Mouse (Mus musculus) midbrain, embryonic 11.5 days (tissue): Measurements from ENCODE around the gene Pitpnc1. TPM values are rescaled to one million over a fixed set of nuclear protein-coding genes. Genes with fewer than 3 reads are reported as not detected.

ENCODE experiments used
- ATAC-seq: fragments of 200-750 bp; cut with Nextera tagmentation; 2 replicates; pipeline ENCODE4 v1.8.0; 2017; ENCODE audit warnings: moderate TSS enrichment, moderate library complexity; ENCODE audit not compliant: low FRiP score
- DNase-seq: peaks from one replicate; pipeline ENCODE4 v3.0.0; 2015; ENCODE audit warnings: low spot score; ENCODE audit errors: missing footprints
- H3K27ac ChIP-seq: fragments of 300-500 bp; sonication (generic); 2 replicates; pipeline ENCODE4 v1.5.1; 2014; ENCODE audit warnings: low read depth, low read length
- H3K27me3 ChIP-seq: fragments of 300-500 bp; sonication (generic); 2 replicates; pipeline ENCODE4 v1.6.1; 2014; ENCODE audit warnings: mild to moderate bottlenecking, low read length, moderate library complexity, mixed read lengths; ENCODE audit not compliant: control insufficient read depth, insufficient read depth
- H3K36me3 ChIP-seq: fragments of 300-500 bp; sonication (generic); 2 replicates; pipeline ENCODE4 v1.6.1; 2014; ENCODE audit warnings: mild to moderate bottlenecking, low read length, moderate library complexity, mixed read lengths; ENCODE audit not compliant: control insufficient read depth, insufficient read depth
- H3K4me1 ChIP-seq: fragments of 300-500 bp; sonication (generic); 2 replicates; pipeline ENCODE4 v1.6.1; 2014; ENCODE audit warnings: low read length; ENCODE audit not compliant: control insufficient read depth, insufficient read depth
- H3K4me2 ChIP-seq: fragments of 300-500 bp; sonication (generic); 2 replicates; pipeline ENCODE4 v1.6.1; 2014; ENCODE audit warnings: mild to moderate bottlenecking, moderate library complexity
- H3K4me3 ChIP-seq: fragments of 300-500 bp; sonication (generic); 2 replicates; pipeline ENCODE4 v1.5.1; 2014; ENCODE audit warnings: low read depth, low read length
- H3K9ac ChIP-seq: fragments of 300-500 bp; sonication (generic); 2 replicates; pipeline ENCODE4 v1.6.1; 2014; ENCODE audit warnings: low read length
- H3K9me3 ChIP-seq: fragments of 300-500 bp; sonication (generic); 2 replicates; pipeline ENCODE4 v1.6.1; 2016; ENCODE audit warnings: low read length; ENCODE audit not compliant: control insufficient read depth
- WGBS: fragments of 180-500 bp; shearing (Covaris S2); extraction: QIAGEN DNeasy Blood & Tissue Kit; methylation state at CpG from one replicate; pipeline ENCODE4 v1.1.7; 2014; 5-methylcytosine and 5-hydroxymethylcytosine counted together
- polyA plus RNA-seq: library from polyadenylated mRNA; unstranded; fragments of >200 nt; fragmentation: Nextera tagmentation; extraction: Ambion mirVana; gene quantifications from 2 replicates; pipeline ENCODE4 v1.2.1, GENCODE M21; 2014

Pitpnc1 gene
- polyA plus RNA-seq, 1 experiment from 2014 or later: 29.9 TPM

DNA sequence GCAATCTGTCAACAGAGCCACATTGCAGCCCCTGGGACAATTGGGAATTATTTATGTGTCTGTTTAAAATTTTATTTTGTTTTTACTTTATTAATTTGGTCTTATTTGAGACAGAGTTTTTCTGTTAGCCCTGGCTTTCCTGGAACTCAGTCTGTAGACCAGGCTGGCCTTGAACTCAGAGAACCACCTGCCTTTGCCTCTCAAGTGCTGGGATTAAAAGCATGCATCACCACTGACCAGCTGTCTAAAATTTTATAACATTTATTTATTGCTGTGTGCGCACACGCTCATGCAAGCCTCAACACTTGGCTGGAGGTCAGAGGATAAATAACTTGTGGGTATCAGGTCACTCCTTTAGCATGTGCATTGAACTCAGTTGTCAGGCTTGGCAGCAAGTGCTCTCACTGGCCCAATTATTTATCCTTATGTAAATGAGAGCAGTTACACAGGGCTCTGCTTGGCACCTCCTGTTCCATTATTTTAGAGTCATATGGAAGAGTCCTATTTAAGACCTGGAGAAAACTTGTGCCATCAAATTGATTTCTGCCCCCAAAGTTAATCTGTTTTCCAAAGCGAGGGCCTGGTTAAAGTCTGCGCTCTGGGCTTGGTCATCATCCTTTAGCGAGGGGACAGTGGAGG lies 237.1 kb downstream of the Pitpnc1 start:
- Histone ChIP-seq H3K4me2 (no peak overlapping the region), H3K9ac (no peak overlapping the region), H3K9me3 (no peaks in the 10 kb centered on the region), H3K27ac (no peak overlapping the region), H3K4me1 (no peaks in the 10 kb centered on the region), H3K27me3 (no peaks in the 10 kb centered on the region), H3K36me3 (no peaks in the 10 kb centered on the region), H3K4me3 (no peak overlapping the region)
- 95% methylated on average over 5 of the region's 5 CpGs for WGBS
- ATAC-seq: no peak
- DNase-seq: peak; percentile 59

DNA sequence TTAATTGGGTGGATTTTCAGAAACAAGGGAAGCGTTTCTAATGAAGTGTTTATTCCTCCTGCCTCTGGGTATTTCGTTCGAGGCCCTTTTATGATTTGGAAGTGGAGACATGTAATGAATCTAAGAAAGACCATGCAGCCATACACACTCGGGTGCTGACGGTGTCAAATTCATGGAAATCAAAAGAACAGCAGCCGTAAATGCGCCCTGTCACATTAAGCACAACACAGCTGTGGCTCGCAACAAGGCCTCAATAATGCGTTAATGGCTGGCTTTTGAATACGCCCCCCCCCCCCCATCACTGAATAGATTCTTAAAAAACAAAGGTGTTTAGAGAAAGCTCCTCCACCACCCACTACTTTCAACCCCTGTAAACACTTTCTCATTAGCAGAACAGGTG lies 240.4 kb downstream of the Pitpnc1 start:
- H3K4me2 ChIP-seq: no peak overlapping the region
- no peaks in the 10 kb centered on the region for H3K27me3 ChIP-seq
- peak; percentile 2 for DNase-seq
- no peak overlapping the region for H3K9ac ChIP-seq
- WGBS: 81% methylated on average over 10 of the region's 10 CpGs
- no peaks in the 10 kb centered on the region for H3K9me3 ChIP-seq
- no peak for ATAC-seq
- H3K27ac ChIP-seq: no peak overlapping the region
- no peaks in the 10 kb centered on the region for H3K36me3 ChIP-seq
- no peaks in the 10 kb centered on the region for H3K4me1 ChIP-seq
- no peak overlapping the region for H3K4me3 ChIP-seq

DNA sequence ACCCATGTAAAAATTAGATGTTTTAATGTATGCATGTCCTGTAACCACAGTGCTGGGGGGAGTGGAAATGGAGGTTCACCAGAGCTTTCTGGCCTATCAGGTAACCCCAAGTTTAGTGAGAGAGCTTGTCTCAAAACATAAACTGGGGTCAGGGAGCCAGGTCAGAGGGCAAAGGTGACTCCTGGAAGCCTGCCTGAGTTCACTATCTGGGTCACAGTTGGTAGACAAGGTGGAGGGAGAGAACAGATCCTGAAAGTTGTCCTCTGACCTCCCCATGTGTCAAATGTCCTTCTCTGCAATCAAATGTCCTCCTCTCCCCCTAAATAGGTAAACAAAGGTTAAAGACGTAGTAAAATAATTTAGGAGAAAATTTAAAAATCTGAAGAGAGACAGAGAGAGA lies 244.1 kb downstream of the Pitpnc1 start:
- H3K36me3 ChIP-seq: no peaks in the 10 kb centered on the region
- no peaks in the 10 kb centered on the region for H3K27me3 ChIP-seq
- no peaks in the 10 kb centered on the region for H3K4me1 ChIP-seq
- WGBS: 96% methylated on average over 1 of the region's 1 CpGs
- no peak overlapping the region for H3K27ac ChIP-seq
- no peak for DNase-seq
- H3K4me2 ChIP-seq: no peak overlapping the region
- no peak for ATAC-seq
- no peak overlapping the region for H3K4me3 ChIP-seq
- H3K9me3 ChIP-seq: no peaks in the 10 kb centered on the region
- H3K9ac ChIP-seq: no peak overlapping the region

DNA sequence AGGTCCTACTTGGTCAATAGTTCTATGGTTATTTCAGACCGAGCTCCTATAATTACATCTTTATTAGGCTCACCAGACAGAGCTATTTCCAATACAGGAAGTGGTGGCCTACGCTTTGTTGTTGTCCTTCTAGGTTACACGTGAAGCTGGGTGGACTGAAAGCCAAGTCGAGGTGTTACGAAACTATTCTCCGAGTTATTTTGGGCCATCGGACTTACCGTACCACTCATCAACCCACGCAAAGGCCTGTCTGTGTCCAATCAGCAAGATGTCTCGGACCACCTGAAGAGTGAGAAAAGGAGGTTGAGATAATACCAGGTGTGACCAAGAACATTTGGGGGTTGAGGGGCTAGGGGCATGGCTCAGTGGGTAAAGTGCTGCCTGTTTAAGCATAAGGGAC lies 244.5 kb downstream of the Pitpnc1 start:
- 94% methylated on average over 10 of the region's 10 CpGs for WGBS
- no peak for ATAC-seq

GRCm38 (mm10) chr11:107225301-107225700 lies 245.2 kb downstream of the Pitpnc1 start:
- Histone ChIP-seq H3K4me1 (no peaks in the 10 kb centered on the region), H3K9me3 (no peaks in the 10 kb centered on the region)

More for the DNA sequence above, 244.5 kb downstream of the Pitpnc1 start:
- no peak overlapping the region for H3K4me3 ChIP-seq
- H3K9me3 ChIP-seq: no peaks in the 10 kb centered on the region
- no peak overlapping the region for H3K27ac ChIP-seq
- no peaks in the 10 kb centered on the region for H3K36me3 ChIP-seq
- H3K27me3 ChIP-seq: no peaks in the 10 kb centered on the region
- DNase-seq: peak; percentile 75
- H3K4me2 ChIP-seq: no peak overlapping the region
- H3K4me1 ChIP-seq: no peaks in the 10 kb centered on the region
- no peak overlapping the region for H3K9ac ChIP-seq

DNA sequence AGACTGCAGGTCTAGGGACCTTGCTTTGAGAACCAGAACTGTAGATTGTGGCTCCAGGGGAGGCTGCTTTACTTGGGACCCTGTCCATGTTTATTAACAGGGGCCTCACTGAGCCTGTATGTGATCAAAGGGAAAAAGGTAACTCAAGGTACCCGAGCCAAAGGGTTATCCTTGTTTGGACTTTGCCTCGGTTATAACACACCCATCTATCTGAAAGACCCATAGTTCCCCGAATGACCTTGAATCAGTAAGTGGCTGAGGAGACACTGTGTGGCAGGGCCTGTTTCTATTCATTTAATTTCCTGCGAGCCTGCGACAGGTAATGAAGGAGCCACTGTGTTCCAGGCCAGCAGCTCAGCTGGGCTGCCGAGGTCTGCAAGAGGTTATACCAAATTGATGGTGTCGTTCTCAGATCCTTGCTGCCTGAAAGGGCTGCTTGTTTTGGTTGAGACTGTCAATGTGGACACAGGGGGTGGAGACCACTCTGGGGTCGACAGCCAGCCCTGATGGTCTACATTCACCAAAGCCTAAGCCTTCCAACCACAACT lies 246.8 kb downstream of the Pitpnc1 start:
- Histone ChIP-seq H3K36me3 (no peaks in the 10 kb centered on the region), H3K9ac (no peak overlapping the region), H3K27ac (no peak overlapping the region), H3K4me3 (no peak overlapping the region), H3K4me1 (no peaks in the 10 kb centered on the region), H3K9me3 (no peaks in the 10 kb centered on the region), H3K27me3 (no peaks in the 10 kb centered on the region), H3K4me2 (no peak overlapping the region)
- DNase-seq (peak; percentile 41), ATAC-seq (no peak)
- WGBS: 84% methylated on average over 8 of the region's 8 CpGs

More at GRCm38 (mm10) chr11:107225301-107225700, 245.2 kb downstream of the Pitpnc1 start:
- Histone ChIP-seq H3K36me3 (no peaks in the 10 kb centered on the region), H3K9ac (no peak overlapping the region), H3K27ac (no peak overlapping the region), H3K4me3 (no peak overlapping the region), H3K4me2 (no peak overlapping the region), H3K27me3 (no peaks in the 10 kb centered on the region)
- ATAC-seq: no peak
- peak; percentile 35 for DNase-seq
- 90% methylated on average over 5 of the region's 5 CpGs for WGBS

DNA sequence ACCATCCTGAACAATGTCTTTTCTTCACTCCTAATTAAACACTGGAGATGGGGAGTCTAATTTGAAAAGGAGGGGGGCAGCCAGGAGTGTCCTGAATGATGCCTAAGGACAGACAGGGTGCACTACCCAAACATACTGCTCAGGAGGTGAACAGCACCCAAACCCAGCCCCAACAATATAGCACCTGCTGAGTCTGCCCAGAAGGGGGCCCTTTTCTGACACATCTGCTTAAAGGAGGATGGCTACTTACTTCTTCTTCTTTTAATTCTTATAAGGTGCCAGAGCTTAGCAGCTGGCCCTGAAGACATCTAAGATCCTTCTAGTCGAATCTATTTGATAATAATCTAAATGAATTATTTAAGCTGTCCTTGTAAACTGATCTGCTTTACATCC lies 247.3 kb downstream of the Pitpnc1 start:
- no peaks in the 10 kb centered on the region for H3K4me1 ChIP-seq
- H3K36me3 ChIP-seq: no peaks in the 10 kb centered on the region
- peak; percentile 73 for DNase-seq
- no peak overlapping the region for H3K27ac ChIP-seq
- no peaks in the 10 kb centered on the region for H3K27me3 ChIP-seq
- H3K4me3 ChIP-seq: no peak overlapping the region
- H3K9ac ChIP-seq: no peak overlapping the region
- H3K9me3 ChIP-seq: no peaks in the 10 kb centered on the region
- WGBS: 69% methylated on average over 1 of the region's 1 CpGs
- ATAC-seq: no peak
- no peak overlapping the region for H3K4me2 ChIP-seq

GRCm38 (mm10) chr11:107222531-107223168 lies 247.8 kb downstream of the Pitpnc1 start:
- H3K27ac ChIP-seq: no peak overlapping the region
- 67% methylated on average over 12 of the region's 12 CpGs for WGBS
- no peak for ATAC-seq

GRCm38 (mm10) chr11:107215111-107215510 lies 255.4 kb downstream of the Pitpnc1 start:
- no peak for DNase-seq
- H3K4me1 ChIP-seq: no peaks in the 10 kb centered on the region
- WGBS: 93% methylated on average over 9 of the region's 9 CpGs
- ATAC-seq: no peak
- no peak overlapping the region for H3K27ac ChIP-seq
- H3K4me2 ChIP-seq: no peak overlapping the region
- no peak overlapping the region for H3K9ac ChIP-seq
- H3K4me3 ChIP-seq: no peak overlapping the region
- no peaks in the 10 kb centered on the region for H3K36me3 ChIP-seq
- H3K27me3 ChIP-seq: no peaks in the 10 kb centered on the region
- no peaks in the 10 kb centered on the region for H3K9me3 ChIP-seq

More at GRCm38 (mm10) chr11:107222531-107223168, 247.8 kb downstream of the Pitpnc1 start:
- H3K4me3 ChIP-seq: no peak overlapping the region
- H3K4me1 ChIP-seq: no peaks in the 10 kb centered on the region
- H3K27me3 ChIP-seq: no peaks in the 10 kb centered on the region
- H3K4me2 ChIP-seq: no peak overlapping the region
- no peaks in the 10 kb centered on the region for H3K9me3 ChIP-seq
- H3K9ac ChIP-seq: no peak overlapping the region
- no peaks in the 10 kb centered on the region for H3K36me3 ChIP-seq
- DNase-seq: peak; percentile 67
